Mouse (Mus musculus) ovary, postnatal 36 days (tissue): Measurements from ENCODE around the gene Mrpl53.

Experiments
- DNase-seq: peaks from one replicate; pipeline ENCODE4 v3.0.0; 2022; ENCODE audit warnings: low spot score, mixed read lengths

Gene Mrpl53

GRCm38 (mm10) chr6:83108762-83109668, at the start of gene Mrpl53:
Gene Mrpl53 (plus strand): TSS chr6:83109040.
- peak; percentile 81 for DNase-seq

GRCm38 (mm10) chr6:83065995-83066394, 42.8 kb upstream of the Mrpl53 start:
- no peak for DNase-seq

GRCm38 (mm10) chr6:83066441-83066840, 42.4 kb upstream of the Mrpl53 start:
- no peak for DNase-seq

- no peak for DNase-seq
Measured at GRCm38 (mm10) chr6:83068221-83068620, 40.6 kb upstream of the Mrpl53 start.

- no peak for DNase-seq
Measured at GRCm38 (mm10) chr6:83068706-83069487, 39.9 kb upstream of the Mrpl53 start.

GRCm38 (mm10) chr6:83069488-83070246, 39.2 kb upstream of the Mrpl53 start:
- no peak for DNase-seq

GRCm38 (mm10) chr6:83070247-83070310, 38.8 kb upstream of the Mrpl53 start, which contains the start of gene Tlx2:
Gene Tlx2 (minus strand): TSS chr6:83070293.
- DNase-seq: no peak

- DNase-seq: peak; percentile 40
Measured at GRCm38 (mm10) chr6:83070311-83071219, 38.3 kb upstream of the Mrpl53 start.

GRCm38 (mm10) chr6:83071220-83071619, 37.6 kb upstream of the Mrpl53 start:
- DNase-seq: no peak

- no peak for DNase-seq
Measured at GRCm38 (mm10) chr6:83074979-83075378, 33.9 kb upstream of the Mrpl53 start.

- no peak for DNase-seq
Measured at GRCm38 (mm10) chr6:83077630-83078323, 31.1 kb upstream of the Mrpl53 start, which contains the start of gene Pcgf1. Gene Pcgf1 (plus strand): TSS chr6:83077869.

GRCm38 (mm10) chr6:83078324-83078858, 30.4 kb upstream of the Mrpl53 start:
- peak; percentile 98 for DNase-seq

GRCm38 (mm10) chr6:83080210-83080609, 28.6 kb upstream of the Mrpl53 start:
- no peak for DNase-seq

- no peak for DNase-seq
Measured at GRCm38 (mm10) chr6:83083497-83083896, 25.3 kb upstream of the Mrpl53 start.

GRCm38 (mm10) chr6:83084477-83084876, 24.4 kb upstream of the Mrpl53 start:
- no peak for DNase-seq

- DNase-seq: peak; percentile 47
Measured at GRCm38 (mm10) chr6:83086121-83087035, 22.5 kb upstream of the Mrpl53 start, which contains the start of gene Lbx2. Gene Lbx2 (plus strand): TSS chr6:83086367.

GRCm38 (mm10) chr6:83087205-83087925, 21.5 kb upstream of the Mrpl53 start:
- peak; percentile 46 for DNase-seq

GRCm38 (mm10) chr6:83087926-83088260, 20.9 kb upstream of the Mrpl53 start:
- DNase-seq: no peak
